Mouse (Mus musculus) E14TG2a.4 (cell line): ENCODE results near the gene Nkx2-5.

ENCODE experiments used
- H3K27me3 ChIP-seq: 2 replicates; pipeline ENCODE4 v1.6.1; 2014; ENCODE audit warnings: low read length, control low read depth; ENCODE audit not compliant: insufficient read depth
- H3K36me3 ChIP-seq: 2 replicates; pipeline ENCODE4 v1.6.1; 2014; ENCODE audit warnings: low read length, control low read depth; ENCODE audit not compliant: insufficient read depth
- H3K4me1 ChIP-seq: replicated peaks from 2 replicates; pipeline ENCODE4 v1.6.1; 2014; ENCODE audit warnings: low read depth, low read length, control low read depth
- H3K4me3 ChIP-seq: replicated peaks from 2 replicates; pipeline ENCODE4 v1.5.1; 2014; ENCODE audit warnings: mild to moderate bottlenecking, low read length
- H3K9me3 ChIP-seq: 2 replicates; pipeline ENCODE4 v1.6.1; 2014; ENCODE audit warnings: low read length, control low read depth
- CTCF ChIP-seq: conservative IDR thresholded peaks from 2 replicates; pipeline ENCODE4 v1.5.1; 2014; ENCODE audit warnings: low read length
- NANOG ChIP-seq: IDR thresholded peaks from 2 replicates; pipeline ENCODE4 v1.6.1; 2014; ENCODE audit warnings: borderline replicate concordance, low read length, mixed read lengths
- POU5F1 ChIP-seq: IDR thresholded peaks from 2 replicates; pipeline ENCODE4 v1.6.1; 2014; ENCODE audit warnings: low read length, borderline replicate concordance

Gene Nkx2-5

GRCm38 (mm10) chr17:26816810-26817209, 28.0 kb downstream of the Nkx2-5 start:
- Histone ChIP-seq H3K27me3 (peaks cover 3% of the 10 kb centered on the region; the same call in 1 of the 2 replicates), H3K36me3 (no peaks in the 10 kb centered on the region)
- TF ChIP-seq NANOG, result no peak
- TF ChIP-seq POU5F1, result no peak
- no peak for TF ChIP-seq CTCF

GRCm38 (mm10) chr17:26813497-26813896, 31.3 kb downstream of the Nkx2-5 start:
- Histone ChIP-seq H3K9me3 (peaks cover 8% of the 10 kb centered on the region), H3K4me3 (no peak overlapping the region), H3K4me1 (no peaks in the 10 kb centered on the region), H3K36me3 (no peaks in the 10 kb centered on the region), H3K27me3 (peaks cover 3% of the 10 kb centered on the region; the same call in 1 of the 2 replicates)
- no peak for TF ChIP-seq CTCF

More at GRCm38 (mm10) chr17:26816810-26817209, 28.0 kb downstream of the Nkx2-5 start:
- H3K4me1 ChIP-seq, result no peaks in the 10 kb centered on the region
- peaks cover 40% of the 10 kb centered on the region for H3K9me3 ChIP-seq
- H3K4me3 ChIP-seq, result no peak overlapping the region

- peaks cover 3% of the 10 kb centered on the region for H3K9me3 ChIP-seq
- H3K36me3 ChIP-seq, result no peaks in the 10 kb centered on the region
Observed at GRCm38 (mm10) chr17:26812607-26813006, 32.2 kb downstream of the Nkx2-5 start.

GRCm38 (mm10) chr17:26802886-26803285, 41.9 kb downstream of the Nkx2-5 start:
- no peaks in the 10 kb centered on the region for H3K4me1 ChIP-seq
- TF ChIP-seq POU5F1, result no peak
- TF ChIP-seq CTCF, result no peak
- TF ChIP-seq NANOG, result no peak
- H3K36me3 ChIP-seq, result no peaks in the 10 kb centered on the region
- H3K9me3 ChIP-seq, result peaks cover 10% of the 10 kb centered on the region; the same call in 1 of the 2 replicates
- H3K27me3 ChIP-seq, result no peaks in the 10 kb centered on the region
- no peak overlapping the region for H3K4me3 ChIP-seq

More at GRCm38 (mm10) chr17:26812607-26813006, 32.2 kb downstream of the Nkx2-5 start:
- Histone ChIP-seq H3K4me3 (no peak overlapping the region), H3K27me3 (peaks cover 3% of the 10 kb centered on the region; the same call in 1 of the 2 replicates), H3K4me1 (no peaks in the 10 kb centered on the region)
- TF ChIP-seq POU5F1, result no peak
- TF ChIP-seq CTCF, result no peak
- TF ChIP-seq NANOG, result no peak

GRCm38 (mm10) chr17:26797379-26798128, 47.3 kb downstream of the Nkx2-5 start:
- no peak for TF ChIP-seq CTCF
- no peak for TF ChIP-seq POU5F1
- TF ChIP-seq NANOG, result no peak
- no peaks in the 10 kb centered on the region for H3K9me3 ChIP-seq
- H3K4me1 ChIP-seq, result peaks cover 10% of the 10 kb centered on the region
- no peaks in the 10 kb centered on the region for H3K27me3 ChIP-seq
- peaks cover 10% of the 10 kb centered on the region for H3K36me3 ChIP-seq
- no peak overlapping the region for H3K4me3 ChIP-seq

- H3K36me3 ChIP-seq, result peaks cover 32% of the 10 kb centered on the region
- H3K4me3 ChIP-seq, result no peak overlapping the region
- no peaks in the 10 kb centered on the region for H3K27me3 ChIP-seq
- TF ChIP-seq CTCF (no peak), POU5F1 (no peak), NANOG (no peak)
- no peaks in the 10 kb centered on the region for H3K9me3 ChIP-seq
- peaks cover 19% of the 10 kb centered on the region for H3K4me1 ChIP-seq
Observed at GRCm38 (mm10) chr17:26795386-26795785, 49.4 kb downstream of the Nkx2-5 start.

GRCm38 (mm10) chr17:26794744-26795143, 50.1 kb downstream of the Nkx2-5 start:
- no peak for TF ChIP-seq NANOG
- peak; percentile 72 for TF ChIP-seq CTCF
- H3K27me3 ChIP-seq, result no peaks in the 10 kb centered on the region
- no peaks in the 10 kb centered on the region for H3K9me3 ChIP-seq
- H3K36me3 ChIP-seq, result peaks cover 38% of the 10 kb centered on the region
- H3K4me3 ChIP-seq, result no peak overlapping the region
- peaks cover 19% of the 10 kb centered on the region for H3K4me1 ChIP-seq

- H3K36me3 ChIP-seq, result peaks cover 53% of the 10 kb centered on the region
- no peak overlapping the region for H3K4me3 ChIP-seq
- TF ChIP-seq POU5F1 (no peak), NANOG (no peak), CTCF (no peak)
- peaks cover 19% of the 10 kb centered on the region for H3K4me1 ChIP-seq
- H3K27me3 ChIP-seq, result no peaks in the 10 kb centered on the region
- H3K9me3 ChIP-seq, result no peaks in the 10 kb centered on the region
Observed at GRCm38 (mm10) chr17:26793068-26793765, 51.6 kb downstream of the Nkx2-5 start.

- H3K36me3 ChIP-seq, result peaks cover 61% of the 10 kb centered on the region
Observed at GRCm38 (mm10) chr17:26792096-26792495, 52.7 kb downstream of the Nkx2-5 start.

More at GRCm38 (mm10) chr17:26792096-26792495, 52.7 kb downstream of the Nkx2-5 start:
- H3K9me3 ChIP-seq, result no peaks in the 10 kb centered on the region
- peaks cover 19% of the 10 kb centered on the region for H3K4me1 ChIP-seq
- H3K27me3 ChIP-seq, result no peaks in the 10 kb centered on the region
- H3K4me3 ChIP-seq, result no peak overlapping the region
- TF ChIP-seq CTCF (no peak), POU5F1 (no peak), NANOG (no peak)
